Mouse (Mus musculus): ENCODE results near the gene Slc16a5. TPM values are rescaled to one million over a fixed set of nuclear protein-coding genes. Genes with fewer than 3 reads are reported as not detected.
A peak's percentile ranks its signal among the peaks of the same experiment; 100 is the strongest.
"Not testable (repeated sequence)": the region's sequence is repeated elsewhere in the genome, so short reads cannot be mapped to it uniquely, and the experiment has no call there.

The Slc16a5 gene
- polyA plus RNA-seq, 1 experiment from 2014 or later: 0.15 TPM

- Histone ChIP-seq H3K4me2 (ENCODE audit: low read depth, low read length) (no peak overlapping the region), H3K27me3 (ENCODE audit: control insufficient read depth, insufficient read depth, low read length) (no peaks in the 10 kb centered on the region), H3K9ac (replicated peaks; ENCODE audit: low read depth, low read length) (no peak overlapping the region), H3K4me3 (ENCODE audit: low read depth, low read length) (no peak overlapping the region), H3K27ac (ENCODE audit: low read depth, low read length) (no peak overlapping the region), H3K4me1 (ENCODE audit: control insufficient read depth, insufficient read depth, low read length) (peaks cover 17% of the 10 kb centered on the region), H3K9me3 (ENCODE audit: control insufficient read depth, low read length) (no peaks in the 10 kb centered on the region), H3K36me3 (ENCODE audit: control insufficient read depth, insufficient read depth, low read length) (no peaks in the 10 kb centered on the region)
- WGBS: 85% methylated on average over 7 of the region's 7 CpGs
- ATAC-seq (ENCODE audit: low read depth): no peak
These were observed 9.9 kb downstream of the Slc16a5 start for GRCm38 (mm10) chr11:115472183-115472582.

- 18% methylated on average over 15 of the region's 15 CpGs for WGBS
- H3K4me2 ChIP-seq (ENCODE audit: low read depth, low read length): no peak overlapping the region
- H3K36me3 ChIP-seq (ENCODE audit: control insufficient read depth, insufficient read depth, low read length): no peaks in the 10 kb centered on the region
- H3K4me1 ChIP-seq (ENCODE audit: control insufficient read depth, insufficient read depth, low read length): peaks cover 17% of the 10 kb centered on the region
- no peak overlapping the region for H3K27ac ChIP-seq (ENCODE audit: low read depth, low read length)
- H3K9me3 ChIP-seq (ENCODE audit: control insufficient read depth, low read length): no peaks in the 10 kb centered on the region
- no peak overlapping the region for H3K9ac ChIP-seq (replicated peaks; ENCODE audit: low read depth, low read length)
- no peak for ATAC-seq (ENCODE audit: low read depth)
- no peaks in the 10 kb centered on the region for H3K27me3 ChIP-seq (ENCODE audit: control insufficient read depth, insufficient read depth, low read length)
- H3K4me3 ChIP-seq (ENCODE audit: low read depth, low read length): no peak overlapping the region
These were observed 11.5 kb downstream of the Slc16a5 start for GRCm38 (mm10) chr11:115473626-115474275.

GRCm38 (mm10) chr11:115475025-115475757 lies 12.9 kb downstream of the Slc16a5 start, which contains the start of gene Armc7:
TSS of gene Armc7 (plus strand) at chr11:115475667.
- peaks cover 17% of the 10 kb centered on the region for H3K4me1 ChIP-seq (ENCODE audit: control insufficient read depth, insufficient read depth, low read length)
- H3K4me3 ChIP-seq (ENCODE audit: low read depth, low read length): peak within 1 kb of the TSS; percentile 82
- H3K27me3 ChIP-seq (ENCODE audit: control insufficient read depth, insufficient read depth, low read length): no peaks in the 10 kb centered on the region
- H3K9me3 ChIP-seq (ENCODE audit: control insufficient read depth, low read length): no peaks in the 10 kb centered on the region
- no peaks in the 10 kb centered on the region for H3K36me3 ChIP-seq (ENCODE audit: control insufficient read depth, insufficient read depth, low read length)
- peak within 1 kb of the TSS; percentile 82 for H3K27ac ChIP-seq (ENCODE audit: low read depth, low read length)
- H3K9ac ChIP-seq (replicated peaks; ENCODE audit: low read depth, low read length): peak within 1 kb of the TSS; percentile 72
- H3K4me2 ChIP-seq (ENCODE audit: low read depth, low read length): peak within 1 kb of the TSS; percentile 98
- WGBS: under 1% methylated on average over 26 of the region's 26 CpGs
- ATAC-seq (ENCODE audit: low read depth): peak; percentile 96

DNA sequence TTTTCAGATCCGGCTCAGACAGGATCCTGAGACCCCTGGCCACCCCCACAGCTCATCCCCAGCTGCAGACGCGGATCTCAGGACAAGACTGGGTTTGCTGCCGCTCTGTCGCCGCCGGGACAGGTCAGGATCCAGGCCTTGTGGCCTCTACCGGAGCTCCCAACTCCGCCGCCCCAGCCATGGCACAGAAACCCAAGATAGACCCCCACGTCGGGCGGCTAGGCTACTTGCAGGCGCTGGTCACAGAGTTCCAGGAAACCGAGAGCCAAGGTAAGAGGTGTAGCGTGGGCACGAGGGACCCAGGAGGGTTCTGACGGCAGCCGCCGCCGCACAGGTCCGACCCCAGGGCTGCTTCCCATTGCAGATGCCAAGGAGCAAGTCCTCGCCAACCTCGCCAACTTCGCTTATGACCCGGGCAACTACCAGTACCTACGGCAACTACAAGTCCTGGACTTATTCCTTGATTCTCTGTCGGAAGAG lies 13.5 kb downstream of the Slc16a5 start:
- no peaks in the 10 kb centered on the region for H3K9me3 ChIP-seq (ENCODE audit: control insufficient read depth, low read length)
- no peaks in the 10 kb centered on the region for H3K27me3 ChIP-seq (ENCODE audit: control insufficient read depth, insufficient read depth, low read length)
- H3K4me1 ChIP-seq (ENCODE audit: control insufficient read depth, insufficient read depth, low read length): peaks cover 17% of the 10 kb centered on the region
- H3K9ac ChIP-seq (replicated peaks; ENCODE audit: low read depth, low read length): peak overlapping the region; percentile 72
- H3K4me2 ChIP-seq (ENCODE audit: low read depth, low read length): peak overlapping the region; percentile 98
- no peaks in the 10 kb centered on the region for H3K36me3 ChIP-seq (ENCODE audit: control insufficient read depth, insufficient read depth, low read length)
- no peak overlapping the region; the same call in 1 of the 2 replicates for H3K27ac ChIP-seq (ENCODE audit: low read depth, low read length)
- peak overlapping the region; percentile 82 for H3K4me3 ChIP-seq (ENCODE audit: low read depth, low read length)
- ATAC-seq (ENCODE audit: low read depth): no peak; the same call in 1 of the 2 replicates
- WGBS: 8% methylated on average over 28 of the region's 28 CpGs

GRCm38 (mm10) chr11:115476630-115477029 lies 14.4 kb downstream of the Slc16a5 start:
- ATAC-seq (ENCODE audit: low read depth); H3K9me3 ChIP-seq (ENCODE audit: control insufficient read depth, low read length); H3K27me3 ChIP-seq (ENCODE audit: control insufficient read depth, insufficient read depth, low read length); H3K27ac ChIP-seq (ENCODE audit: low read depth, low read length); H3K4me3 ChIP-seq (ENCODE audit: low read depth, low read length); H3K9ac ChIP-seq (replicated peaks; ENCODE audit: low read depth, low read length); H3K36me3 ChIP-seq (ENCODE audit: control insufficient read depth, insufficient read depth, low read length): not testable (repeated sequence)
- Histone ChIP-seq H3K4me1 (ENCODE audit: control insufficient read depth, insufficient read depth, low read length) (peaks cover 17% of the 10 kb centered on the region), H3K4me2 (ENCODE audit: low read depth, low read length) (peak overlapping the region; percentile 98)
- 82% methylated on average over 4 of the region's 4 CpGs for WGBS

DNA sequence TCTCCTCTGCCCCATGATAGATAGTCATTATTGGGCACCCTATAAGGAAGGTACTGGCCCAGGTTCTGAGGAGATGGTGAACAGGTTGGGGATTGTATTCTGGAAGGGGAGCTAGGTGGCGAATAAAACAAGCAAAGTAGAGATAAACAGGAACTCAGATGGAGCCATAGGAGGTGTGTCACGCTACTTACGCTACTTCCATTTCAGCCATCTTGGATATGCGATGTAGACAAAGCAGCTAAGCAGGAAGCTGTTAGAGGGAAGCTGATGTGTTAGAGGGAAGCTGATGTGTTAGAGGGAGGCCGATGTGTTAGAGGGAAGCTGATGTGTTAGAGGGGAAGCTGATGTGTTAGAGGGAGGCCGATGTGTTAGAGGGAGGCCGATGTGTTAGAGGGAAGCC lies 15.1 kb downstream of the Slc16a5 start:
- ATAC-seq (ENCODE audit: low read depth); H3K27ac ChIP-seq (ENCODE audit: low read depth, low read length); H3K9me3 ChIP-seq (ENCODE audit: control insufficient read depth, low read length); H3K27me3 ChIP-seq (ENCODE audit: control insufficient read depth, insufficient read depth, low read length); H3K36me3 ChIP-seq (ENCODE audit: control insufficient read depth, insufficient read depth, low read length); H3K4me3 ChIP-seq (ENCODE audit: low read depth, low read length); H3K9ac ChIP-seq (replicated peaks; ENCODE audit: low read depth, low read length); H3K4me2 ChIP-seq (ENCODE audit: low read depth, low read length): not testable (repeated sequence)
- H3K4me1 ChIP-seq (ENCODE audit: control insufficient read depth, insufficient read depth, low read length): peaks cover 17% of the 10 kb centered on the region
- 82% methylated on average over 7 of the region's 7 CpGs for WGBS

GRCm38 (mm10) chr11:115478296-115478938 lies 16.1 kb downstream of the Slc16a5 start:
- Histone ChIP-seq H3K4me3 (ENCODE audit: low read depth, low read length) (no peak overlapping the region), H3K27ac (ENCODE audit: low read depth, low read length) (no peak overlapping the region), H3K9ac (replicated peaks; ENCODE audit: low read depth, low read length) (no peak overlapping the region), H3K27me3 (ENCODE audit: control insufficient read depth, insufficient read depth, low read length) (no peaks in the 10 kb centered on the region), H3K36me3 (ENCODE audit: control insufficient read depth, insufficient read depth, low read length) (no peaks in the 10 kb centered on the region), H3K4me2 (ENCODE audit: low read depth, low read length) (no peak overlapping the region), H3K9me3 (ENCODE audit: control insufficient read depth, low read length) (no peaks in the 10 kb centered on the region), H3K4me1 (ENCODE audit: control insufficient read depth, insufficient read depth, low read length) (peaks cover 17% of the 10 kb centered on the region)
- no peak for ATAC-seq (ENCODE audit: low read depth)
- 86% methylated on average over 9 of the region's 9 CpGs for WGBS

- Histone ChIP-seq H3K4me1 (ENCODE audit: control insufficient read depth, insufficient read depth, low read length) (peaks cover 2% of the 10 kb centered on the region), H3K4me3 (ENCODE audit: low read depth, low read length) (no peak overlapping the region), H3K36me3 (ENCODE audit: control insufficient read depth, insufficient read depth, low read length) (no peaks in the 10 kb centered on the region), H3K4me2 (ENCODE audit: low read depth, low read length) (no peak overlapping the region), H3K27me3 (ENCODE audit: control insufficient read depth, insufficient read depth, low read length) (no peaks in the 10 kb centered on the region), H3K27ac (ENCODE audit: low read depth, low read length) (no peak overlapping the region), H3K9ac (replicated peaks; ENCODE audit: low read depth, low read length) (no peak overlapping the region), H3K9me3 (ENCODE audit: control insufficient read depth, low read length) (no peaks in the 10 kb centered on the region)
- no peak for ATAC-seq (ENCODE audit: low read depth)
- 89% methylated on average over 6 of the region's 6 CpGs for WGBS
These were observed 19.4 kb downstream of the Slc16a5 start for GRCm38 (mm10) chr11:115481553-115482259.
